Mouse (Mus musculus) R1 (cell line): Measurements from ENCODE around the gene Suclg2.

Source experiments
- DNase-seq: peaks from one replicate; pipeline ENCODE4 v3.0.0-alpha.2; 2018; ENCODE audit warnings: low read depth, low spot score

Suclg2 gene

GRCm38 (mm10) chr6:95479801-95480200 lies 238.8 kb downstream of the Suclg2 start:
- no peak for DNase-seq

- no peak for DNase-seq
Observed at GRCm38 (mm10) chr6:95469521-95469920, 249.1 kb downstream of the Suclg2 start.

- DNase-seq: no peak
Observed at GRCm38 (mm10) chr6:95465322-95465721, 253.3 kb downstream of the Suclg2 start.

GRCm38 (mm10) chr6:95459372-95459771 lies 259.2 kb downstream of the Suclg2 start:
- no peak for DNase-seq

- no peak for DNase-seq
Observed at GRCm38 (mm10) chr6:95446151-95446550, 272.4 kb downstream of the Suclg2 start.

- no peak for DNase-seq
Observed at GRCm38 (mm10) chr6:95445036-95445435, 273.6 kb downstream of the Suclg2 start.
